Mouse (Mus musculus) lung, postnatal 0 days (tissue): ENCODE data around the gene Clcnka. TPM values are rescaled to one million over a fixed set of nuclear protein-coding genes. Genes with fewer than 3 reads are reported as not detected.
A peak's percentile ranks its signal among the peaks of the same experiment; 100 is the strongest.

Experiments
- ATAC-seq: fragments of 200-750 bp; cut with Nextera tagmentation; 2 replicates; pipeline ENCODE4 v1.8.0; 2017; ENCODE audit warnings: moderate library complexity
- DNase-seq: peaks from one replicate; pipeline ENCODE4 v3.0.0-alpha.2; 2016; ENCODE audit warnings: low spot score
- H3K27ac ChIP-seq: fragments of 300-500 bp; sonication (generic); 2 replicates; pipeline ENCODE4 v1.5.1; 2014; ENCODE audit warnings: antibody characterized with exemption, mild to moderate bottlenecking, low read length, mixed read lengths
- H3K27me3 ChIP-seq: fragments of 300-500 bp; sonication (generic); replicated peaks from 2 replicates; pipeline ENCODE4 v1.6.1; 2014; ENCODE audit warnings: low read length, mixed read lengths; ENCODE audit not compliant: insufficient read depth
- H3K36me3 ChIP-seq: fragments of 300-500 bp; sonication (generic); 2 replicates; pipeline ENCODE4 v1.6.1; 2014; ENCODE audit warnings: low read length, mixed read lengths; ENCODE audit not compliant: insufficient read depth
- H3K4me1 ChIP-seq: fragments of 300-500 bp; sonication (generic); 2 replicates; pipeline ENCODE4 v1.6.1; 2014; ENCODE audit warnings: antibody characterized with exemption, low read depth, low read length, mixed read lengths; ENCODE audit not compliant: insufficient read depth
- H3K4me2 ChIP-seq: fragments of 300-500 bp; sonication (generic); replicated peaks from 2 replicates; pipeline ENCODE4 v1.6.1; 2014; ENCODE audit warnings: low read depth, mild to moderate bottlenecking, low read length, moderate library complexity, mixed read lengths
- H3K4me3 ChIP-seq: fragments of 300-500 bp; sonication (generic); 2 replicates; pipeline ENCODE4 v1.5.1; 2014; ENCODE audit warnings: low read depth, low read length
- H3K9ac ChIP-seq: fragments of 300-500 bp; sonication (generic); replicated peaks from 2 replicates; pipeline ENCODE4 v1.6.1; 2014; ENCODE audit warnings: low read depth, mild to moderate bottlenecking
- H3K9me3 ChIP-seq: fragments of 300-500 bp; sonication (generic); 2 replicates; pipeline ENCODE4 v1.6.1; 2016; ENCODE audit warnings: low read length, mixed read lengths
- CTCF ChIP-seq: IDR thresholded peaks from 2 replicates; pipeline ENCODE4 v1.5.1; 2016; ENCODE audit warnings: antibody characterized with exemption, mild to moderate bottlenecking
- EP300 ChIP-seq: IDR thresholded peaks from 2 replicates; pipeline ENCODE4 v1.6.1; 2016; ENCODE audit warnings: antibody characterized with exemption, mild to moderate bottlenecking, control low read depth
- WGBS: fragments of 180-500 bp; shearing (Covaris S2); extraction: QIAGEN DNeasy Blood & Tissue Kit; methylation state at CpG from one replicate; pipeline ENCODE4 v1.1.7; 2014; 5-methylcytosine and 5-hydroxymethylcytosine counted together
- polyA plus RNA-seq: library from polyadenylated mRNA; unstranded; fragments of >200 nt; fragmentation: Nextera tagmentation; extraction: Ambion mirVana; gene quantifications from 2 replicates; pipeline ENCODE4 v1.2.1, GENCODE M21; 2015

The Clcnka gene
- polyA plus RNA-seq = 0.07 and 0.11 TPM in 2 replicates

- Histone ChIP-seq H3K4me3 (no peak within 1 kb of the TSS), H3K9ac (no peak within 1 kb of the TSS), H3K4me2 (no peak within 1 kb of the TSS), H3K36me3 (no peaks in the 10 kb centered on the region), H3K27ac (no peak within 1 kb of the TSS), H3K27me3 (no peaks in the 10 kb centered on the region), H3K4me1 (no peaks in the 10 kb centered on the region), H3K9me3 (no peaks in the 10 kb centered on the region)
- WGBS = 34% methylated on average over 12 of the region's 12 CpGs
- ATAC-seq (no peak), DNase-seq (no peak)
- TF ChIP-seq CTCF (no peak), EP300 (no peak)
Observed at GRCm38 (mm10) chr4:141398545-141398944, at the start of gene Clcnka. Gene Clcnka (minus strand): TSS chr4:141398724.

- TF ChIP-seq EP300 = no peak
- no peak for TF ChIP-seq CTCF
- Histone ChIP-seq H3K9me3 (no peaks in the 10 kb centered on the region), H3K9ac (no peak overlapping the region), H3K4me2 (no peak overlapping the region), H3K27ac (no peak overlapping the region), H3K36me3 (peaks cover 5% of the 10 kb centered on the region; the same call in 1 of the 2 replicates), H3K4me1 (peaks cover 10% of the 10 kb centered on the region; the same call in 1 of the 2 replicates), H3K4me3 (no peak overlapping the region), H3K27me3 (no peaks in the 10 kb centered on the region)
- no peak for DNase-seq
- ATAC-seq = no peak
- 60% methylated on average over 7 of the region's 7 CpGs for WGBS
Observed at GRCm38 (mm10) chr4:141446211-141446610, 47.7 kb upstream of the Clcnka start.

GRCm38 (mm10) chr4:141445328-141445720 lies 46.8 kb upstream of the Clcnka start:
- peaks cover 10% of the 10 kb centered on the region; the same call in 1 of the 2 replicates for H3K4me1 ChIP-seq
- H3K9ac ChIP-seq = peak overlapping the region; percentile 65; the same call in 1 of the 2 replicates
- DNase-seq (no peak), ATAC-seq (no peak)
- H3K36me3 ChIP-seq = peaks cover 5% of the 10 kb centered on the region; the same call in 1 of the 2 replicates
- no peaks in the 10 kb centered on the region for H3K27me3 ChIP-seq
- peak overlapping the region; percentile 91 for H3K4me2 ChIP-seq
- no peaks in the 10 kb centered on the region for H3K9me3 ChIP-seq
- no peak for TF ChIP-seq CTCF
- no peak for TF ChIP-seq EP300
- 16% methylated on average over 14 of the region's 14 CpGs for WGBS
- H3K4me3 ChIP-seq = peak overlapping the region; percentile 99
- no peak overlapping the region for H3K27ac ChIP-seq

GRCm38 (mm10) chr4:141444451-141445327 lies 46.2 kb upstream of the Clcnka start, which contains the start of gene Zbtb17:
Gene Zbtb17 (plus strand): TSS chr4:141444654.
- DNase-seq (peak; percentile 96), ATAC-seq (peak; percentile 97)
- H3K4me1 ChIP-seq = peaks cover 10% of the 10 kb centered on the region; the same call in 1 of the 2 replicates
- H3K27ac ChIP-seq = no peak within 1 kb of the TSS
- H3K9me3 ChIP-seq = no peaks in the 10 kb centered on the region
- 1% methylated on average over 64 of the region's 102 CpGs for WGBS
- H3K27me3 ChIP-seq = no peaks in the 10 kb centered on the region
- H3K9ac ChIP-seq = peak within 1 kb of the TSS; percentile 65
- peak within 1 kb of the TSS; percentile 99 for H3K4me3 ChIP-seq
- peaks cover 5% of the 10 kb centered on the region; the same call in 1 of the 2 replicates for H3K36me3 ChIP-seq
- TF ChIP-seq EP300 (no peak), CTCF (no peak)
- H3K4me2 ChIP-seq = peak within 1 kb of the TSS; percentile 91

GRCm38 (mm10) chr4:141443641-141444429 lies 45.3 kb upstream of the Clcnka start:
- H3K4me3 ChIP-seq = peak overlapping the region; percentile 99
- no peak overlapping the region for H3K27ac ChIP-seq
- TF ChIP-seq EP300 = no peak
- no peak for TF ChIP-seq CTCF
- peak overlapping the region; percentile 65 for H3K9ac ChIP-seq
- ATAC-seq (no peak), DNase-seq (no peak)
- peaks cover 10% of the 10 kb centered on the region; the same call in 1 of the 2 replicates for H3K4me1 ChIP-seq
- no peaks in the 10 kb centered on the region for H3K27me3 ChIP-seq
- no peaks in the 10 kb centered on the region for H3K9me3 ChIP-seq
- H3K36me3 ChIP-seq = peaks cover 5% of the 10 kb centered on the region; the same call in 1 of the 2 replicates
- WGBS = 33% methylated on average over 11 of the region's 11 CpGs
- peak overlapping the region; percentile 91 for H3K4me2 ChIP-seq

- no peak overlapping the region for H3K4me3 ChIP-seq
- no peaks in the 10 kb centered on the region for H3K27me3 ChIP-seq
- H3K9me3 ChIP-seq = no peaks in the 10 kb centered on the region
- H3K9ac ChIP-seq = no peak overlapping the region
- no peak overlapping the region for H3K4me2 ChIP-seq
- TF ChIP-seq EP300 = no peak
- no peak for TF ChIP-seq CTCF
- H3K27ac ChIP-seq = no peak overlapping the region
- ATAC-seq (no peak), DNase-seq (no peak)
- no peaks in the 10 kb centered on the region for H3K36me3 ChIP-seq
- H3K4me1 ChIP-seq = peaks cover 10% of the 10 kb centered on the region; the same call in 1 of the 2 replicates
Observed at GRCm38 (mm10) chr4:141440877-141441276, 42.4 kb upstream of the Clcnka start.
